Mouse (Mus musculus) limb, embryonic 11.5 days (tissue): ENCODE data around the gene Cblb. TPM values are rescaled to one million over a fixed set of nuclear protein-coding genes. Genes with fewer than 3 reads are reported as not detected.

Experiments used
- ATAC-seq: fragments of 200-750 bp; cut with Nextera tagmentation; 2 replicates; pipeline ENCODE4 v1.8.0; 2017; ENCODE audit warnings: low read depth; ENCODE audit not compliant: insufficient number of reproducible peaks, low FRiP score, low TSS enrichment
- DNase-seq: peaks from one replicate; pipeline ENCODE4 v3.0.0-alpha.2; 2015; ENCODE audit warnings: low spot score
- H3K27ac ChIP-seq: fragments of 300-500 bp; sonication (generic); replicated peaks from 2 replicates; pipeline ENCODE4 v1.5.1; 2014; ENCODE audit warnings: low read depth, mild to moderate bottlenecking, low read length
- H3K27me3 ChIP-seq: fragments of 300-500 bp; sonication (generic); 2 replicates; pipeline ENCODE4 v1.6.1; 2014; ENCODE audit warnings: mild to moderate bottlenecking, low read length, mixed read lengths; ENCODE audit not compliant: control insufficient read depth, insufficient read depth
- H3K36me3 ChIP-seq: fragments of 300-500 bp; sonication (generic); 2 replicates; pipeline ENCODE4 v1.6.1; 2014; ENCODE audit warnings: mild to moderate bottlenecking, low read length, moderate library complexity, mixed read lengths; ENCODE audit not compliant: control insufficient read depth, insufficient read depth
- H3K4me1 ChIP-seq: fragments of 300-500 bp; sonication (generic); 2 replicates; pipeline ENCODE4 v1.6.1; 2014; ENCODE audit warnings: low read length, mixed read lengths; ENCODE audit not compliant: control insufficient read depth, insufficient read depth
- H3K4me2 ChIP-seq: fragments of 300-500 bp; sonication (generic); 2 replicates; pipeline ENCODE4 v1.6.1; 2014; ENCODE audit warnings: low read depth, mild to moderate bottlenecking, moderate library complexity; ENCODE audit not compliant: severe bottlenecking
- H3K4me3 ChIP-seq: fragments of 300-500 bp; sonication (generic); 2 replicates; pipeline ENCODE4 v1.5.1; 2014; ENCODE audit warnings: low read depth, low read length
- H3K9ac ChIP-seq: fragments of 300-500 bp; sonication (generic); 2 replicates; pipeline ENCODE4 v1.6.1; 2014; ENCODE audit warnings: mild to moderate bottlenecking, low read length
- H3K9me3 ChIP-seq: fragments of 300-500 bp; sonication (generic); 2 replicates; pipeline ENCODE4 v1.6.1; 2016; ENCODE audit warnings: low read length; ENCODE audit not compliant: control insufficient read depth
- WGBS: fragments of 180-500 bp; shearing (Covaris S2); extraction: QIAGEN DNeasy Blood & Tissue Kit; methylation state at CpG from one replicate; pipeline ENCODE4 v1.1.7; 2014; 5-methylcytosine and 5-hydroxymethylcytosine counted together
- polyA plus RNA-seq: library from polyadenylated mRNA; unstranded; fragments of >200 nt; fragmentation: Nextera tagmentation; extraction: Ambion mirVana; gene quantifications from 2 replicates; pipeline ENCODE4 v1.2.1, GENCODE M21; 2014

Gene Cblb
- polyA plus RNA-seq, 1 experiment from 2014 or later, result 33.1 TPM

DNA sequence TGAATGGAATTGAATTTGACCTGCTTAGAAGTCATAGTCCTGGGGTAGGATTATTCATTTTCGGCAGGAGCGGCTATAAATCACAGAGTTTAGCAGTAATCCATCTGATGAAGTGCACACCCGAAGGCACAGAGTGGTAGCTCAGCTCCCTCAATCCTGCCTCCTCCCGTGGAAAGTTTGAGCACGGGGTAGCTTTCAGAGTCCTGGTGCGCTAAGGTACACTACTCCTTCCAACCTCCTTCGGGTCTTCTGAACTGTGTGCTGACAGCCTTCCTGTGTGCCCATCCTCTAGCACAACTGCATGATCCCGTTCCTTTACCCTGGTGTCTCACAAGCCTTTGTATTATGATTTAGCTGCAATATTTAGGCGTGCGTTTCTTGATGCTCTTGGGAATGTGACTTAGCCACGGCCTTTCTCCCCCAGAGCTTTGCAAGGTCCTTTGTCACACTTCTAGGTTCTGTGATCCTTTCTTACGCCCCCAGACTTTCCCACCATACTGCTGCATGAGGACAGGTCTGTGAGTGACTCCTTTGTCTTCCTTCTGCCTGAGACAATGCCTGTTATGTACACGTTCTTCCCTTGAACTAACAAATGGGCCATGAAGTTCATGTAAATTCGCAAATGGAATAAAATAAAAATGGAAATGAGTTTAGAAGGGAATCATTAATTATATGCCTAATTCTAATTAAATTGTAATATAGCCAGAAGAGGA, 11.8 kb downstream of the Cblb start:
- Histone ChIP-seq H3K4me3 (no peak overlapping the region), H3K36me3 (peaks cover 2% of the 10 kb centered on the region; the same call in 1 of the 2 replicates), H3K4me2 (no peak overlapping the region), H3K9ac (no peak overlapping the region), H3K27ac (no peak overlapping the region), H3K27me3 (no peaks in the 10 kb centered on the region), H3K4me1 (no peaks in the 10 kb centered on the region), H3K9me3 (no peaks in the 10 kb centered on the region)
- DNase-seq (no peak), ATAC-seq (no peak; the same call in 1 of the 2 replicates)
- 75% methylated on average over 14 of the region's 14 CpGs for WGBS

DNA sequence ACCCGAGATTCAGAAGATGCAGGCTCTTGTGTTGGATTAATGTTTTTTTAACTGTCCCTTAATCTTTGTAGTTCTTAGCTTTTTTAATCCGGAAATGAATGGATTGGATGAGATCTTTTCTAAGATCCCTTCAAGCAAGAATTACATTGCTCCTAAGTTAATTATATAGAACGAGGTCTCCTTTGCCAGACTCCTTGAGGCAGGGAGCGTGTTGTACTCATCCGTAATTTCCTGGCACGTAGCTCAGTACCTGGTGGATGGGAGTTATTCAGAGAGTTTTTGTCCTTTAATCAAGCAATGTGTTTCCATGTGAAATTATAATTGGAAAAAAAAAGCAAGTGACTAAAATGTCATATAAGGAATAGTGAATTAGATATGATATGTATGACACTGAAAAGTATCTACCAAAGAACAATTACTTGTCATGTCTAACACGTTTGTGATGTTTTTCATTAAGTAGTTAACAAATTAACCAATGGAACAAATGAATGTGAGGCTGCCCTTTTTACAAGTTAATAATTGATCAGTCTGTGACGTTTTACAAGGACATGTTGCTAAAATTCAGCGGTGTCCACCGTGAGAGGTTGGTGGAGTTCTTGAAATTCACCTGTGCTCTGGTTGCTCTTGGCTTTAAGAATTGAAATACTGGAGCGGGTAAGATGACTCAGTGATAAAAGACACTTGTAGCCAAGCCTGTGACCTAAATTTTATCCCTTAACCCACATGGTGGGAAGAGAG, 12.5 kb downstream of the Cblb start:
- ATAC-seq (no peak), DNase-seq (no peak)
- Histone ChIP-seq H3K9me3 (no peaks in the 10 kb centered on the region), H3K4me1 (no peaks in the 10 kb centered on the region), H3K4me3 (no peak overlapping the region), H3K9ac (no peak overlapping the region), H3K27ac (no peak overlapping the region), H3K4me2 (no peak overlapping the region), H3K36me3 (peaks cover 4% of the 10 kb centered on the region; the same call in 1 of the 2 replicates), H3K27me3 (no peaks in the 10 kb centered on the region)
- WGBS, result 82% methylated on average over 11 of the region's 11 CpGs

DNA sequence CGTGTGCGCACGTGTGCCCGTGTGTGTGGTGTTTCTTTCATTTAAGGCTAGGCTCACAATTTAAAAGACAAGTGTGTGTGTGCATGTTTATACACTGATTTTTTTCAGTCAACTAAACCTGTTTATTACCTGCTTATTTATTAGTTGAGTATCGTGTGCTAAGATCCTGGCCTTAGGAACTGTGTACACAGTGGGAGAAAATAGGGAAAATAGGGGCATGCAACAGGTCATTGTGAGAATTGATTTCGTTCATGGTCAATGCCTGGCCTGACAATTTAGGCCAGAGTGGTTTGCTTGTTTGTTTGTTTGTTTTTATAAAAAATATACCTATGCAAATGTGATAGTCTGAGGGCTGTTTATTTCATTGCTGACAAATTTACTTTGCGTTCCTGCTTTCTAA, 13.5 kb downstream of the Cblb start:
- no peaks in the 10 kb centered on the region for H3K27me3 ChIP-seq
- ATAC-seq (no peak), DNase-seq (no peak)
- H3K4me1 ChIP-seq, result no peaks in the 10 kb centered on the region
- H3K4me2 ChIP-seq, result no peak overlapping the region
- no peak overlapping the region for H3K4me3 ChIP-seq
- H3K36me3 ChIP-seq, result peaks cover 4% of the 10 kb centered on the region; the same call in 1 of the 2 replicates
- H3K9me3 ChIP-seq, result no peaks in the 10 kb centered on the region
- no peak overlapping the region for H3K27ac ChIP-seq
- 91% methylated on average over 7 of the region's 7 CpGs for WGBS
- H3K9ac ChIP-seq, result no peak overlapping the region

DNA sequence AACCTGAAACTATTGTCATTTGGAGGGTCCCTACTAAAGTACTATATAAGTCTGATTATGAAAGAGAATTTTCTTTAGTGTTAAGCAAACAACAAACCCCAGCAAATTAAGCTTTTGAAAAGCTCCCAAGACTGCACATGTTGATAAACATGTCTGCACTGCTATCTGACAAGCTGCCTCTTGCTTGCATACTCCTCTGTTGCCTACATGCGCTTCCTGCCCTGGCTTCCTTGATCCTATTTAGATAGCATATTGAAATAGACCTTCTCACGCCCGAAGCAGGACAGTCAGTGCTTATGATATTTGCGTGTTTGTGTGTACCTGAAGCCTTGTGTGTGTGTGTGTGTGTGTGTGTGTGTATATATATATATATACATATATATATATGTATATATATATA, 14.0 kb downstream of the Cblb start:
- ATAC-seq (no peak), DNase-seq (no peak)
- no peak overlapping the region for H3K9ac ChIP-seq
- H3K4me3 ChIP-seq, result no peak overlapping the region
- WGBS, result 93% methylated on average over 4 of the region's 4 CpGs
- no peaks in the 10 kb centered on the region for H3K4me1 ChIP-seq
- H3K27me3 ChIP-seq, result no peaks in the 10 kb centered on the region
- H3K27ac ChIP-seq, result no peak overlapping the region
- peaks cover 4% of the 10 kb centered on the region; the same call in 1 of the 2 replicates for H3K36me3 ChIP-seq
- H3K4me2 ChIP-seq, result no peak overlapping the region
- no peaks in the 10 kb centered on the region for H3K9me3 ChIP-seq

DNA sequence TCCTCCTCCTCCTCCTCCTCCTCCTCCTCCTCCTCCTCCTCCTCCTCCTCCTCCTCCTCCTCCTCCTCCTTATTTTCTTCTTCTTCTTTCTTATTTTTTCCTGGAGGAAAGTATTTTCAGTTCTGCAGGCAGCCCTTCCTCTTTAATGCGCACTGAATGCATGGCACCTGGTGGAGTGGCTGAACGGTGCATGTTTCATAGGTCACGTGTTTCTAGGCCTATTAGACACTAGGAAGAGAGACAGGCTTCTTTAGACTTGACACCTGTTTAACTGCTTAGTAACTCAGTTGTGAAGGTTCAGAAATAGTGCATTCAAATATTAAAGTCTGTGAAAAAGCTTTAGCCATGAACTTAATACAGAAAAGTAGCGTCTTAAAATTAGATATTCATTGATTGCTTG, 15.4 kb downstream of the Cblb start:
- Histone ChIP-seq H3K36me3 (peaks cover 4% of the 10 kb centered on the region; the same call in 1 of the 2 replicates), H3K4me1 (no peaks in the 10 kb centered on the region), H3K4me3 (no peak overlapping the region)

DNA sequence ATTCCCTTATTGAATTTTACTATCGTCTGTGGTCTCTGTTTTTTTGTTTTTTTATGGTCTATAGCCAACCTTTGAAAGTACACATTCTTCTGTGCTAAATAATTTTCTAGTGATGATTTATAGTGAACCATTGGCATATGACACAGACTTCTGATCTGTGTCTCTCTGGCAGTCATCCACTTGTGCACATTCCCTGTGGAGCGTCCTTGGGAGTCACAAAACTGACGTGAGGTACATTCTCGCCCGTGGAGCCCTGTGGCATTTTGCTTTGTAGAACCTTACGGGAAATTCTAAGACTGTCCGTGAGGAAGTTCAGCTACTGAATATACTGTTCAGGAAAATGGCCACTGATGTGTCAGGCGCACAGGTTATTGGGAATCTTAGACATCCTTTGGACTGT, 20.1 kb downstream of the Cblb start:
- H3K36me3 ChIP-seq, result peaks cover 4% of the 10 kb centered on the region; the same call in 1 of the 2 replicates

More for the DNA sequence above, 15.4 kb downstream of the Cblb start:
- Histone ChIP-seq H3K9ac (no peak overlapping the region), H3K4me2 (no peak overlapping the region), H3K27ac (no peak overlapping the region), H3K27me3 (no peaks in the 10 kb centered on the region), H3K9me3 (no peaks in the 10 kb centered on the region)
- WGBS, result 94% methylated on average over 4 of the region's 4 CpGs
- ATAC-seq (no peak), DNase-seq (no peak)

DNA sequence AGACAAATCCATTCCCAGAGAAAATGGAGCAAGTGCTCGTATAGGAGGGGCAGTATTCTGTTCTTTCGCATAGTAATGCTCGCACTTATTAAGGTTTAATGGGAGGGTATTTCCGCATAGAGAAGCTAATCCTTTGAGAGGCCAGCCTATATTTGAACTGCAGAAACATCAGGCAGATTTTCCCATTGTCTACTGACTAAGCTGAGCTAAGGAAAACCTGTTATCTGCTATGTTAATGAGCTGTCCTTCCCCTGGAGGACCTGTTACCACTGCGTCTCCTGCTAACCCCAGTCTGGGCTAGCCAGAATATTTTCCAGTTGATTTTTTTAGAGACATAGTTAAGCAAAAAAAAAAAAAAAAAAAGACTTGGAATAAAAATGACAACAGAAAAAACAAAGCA, 21.7 kb downstream of the Cblb start:
- H3K27me3 ChIP-seq, result no peaks in the 10 kb centered on the region
- no peaks in the 10 kb centered on the region for H3K9me3 ChIP-seq
- 79% methylated on average over 5 of the region's 5 CpGs for WGBS
- H3K4me3 ChIP-seq, result no peak overlapping the region
- no peak overlapping the region for H3K4me2 ChIP-seq
- no peak overlapping the region for H3K27ac ChIP-seq
- H3K4me1 ChIP-seq, result 0 out of 2 replicates have a peak, but pooled peaks cover 2% of the 10 kb centered on the region
- DNase-seq (no peak), ATAC-seq (no peak)
- H3K9ac ChIP-seq, result no peak overlapping the region
- peaks cover 4% of the 10 kb centered on the region; the same call in 1 of the 2 replicates for H3K36me3 ChIP-seq

More for the DNA sequence above, 20.1 kb downstream of the Cblb start:
- H3K4me3 ChIP-seq, result no peak overlapping the region
- H3K9ac ChIP-seq, result no peak overlapping the region
- ATAC-seq, result no peak
- H3K4me1 ChIP-seq, result 0 out of 2 replicates have a peak, but pooled peaks cover 2% of the 10 kb centered on the region
- H3K27me3 ChIP-seq, result no peaks in the 10 kb centered on the region
- H3K4me2 ChIP-seq, result no peak overlapping the region
- H3K9me3 ChIP-seq, result no peaks in the 10 kb centered on the region
- 96% methylated on average over 8 of the region's 8 CpGs for WGBS
- H3K27ac ChIP-seq, result no peak overlapping the region
- no peak for DNase-seq

DNA sequence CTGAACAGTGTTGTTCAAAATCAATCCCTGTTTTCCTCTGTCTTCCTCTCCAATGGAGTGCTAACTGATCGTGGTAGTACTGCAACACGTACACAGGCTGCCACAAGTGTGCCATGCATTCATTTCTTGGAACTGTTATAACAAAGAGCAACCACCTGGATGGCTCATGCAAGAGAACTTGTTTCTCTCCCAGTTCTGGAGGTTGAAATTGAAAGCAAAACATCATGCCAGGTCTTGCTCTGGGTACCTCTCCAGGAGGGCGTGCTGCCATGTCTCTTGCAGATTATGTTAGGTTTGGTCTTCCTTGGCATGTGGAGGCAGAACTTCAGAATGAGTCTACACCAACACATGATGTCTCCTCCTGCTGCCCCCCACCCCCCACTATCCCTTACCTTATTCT, 24.2 kb downstream of the Cblb start:
- Histone ChIP-seq H3K36me3 (no peaks in the 10 kb centered on the region; the same call in 1 of the 2 replicates), H3K9me3 (no peaks in the 10 kb centered on the region), H3K4me2 (no peak overlapping the region), H3K4me1 (peaks cover 11% of the 10 kb centered on the region), H3K4me3 (no peak overlapping the region), H3K27me3 (no peaks in the 10 kb centered on the region), H3K9ac (no peak overlapping the region), H3K27ac (no peak overlapping the region)
- WGBS, result 90% methylated on average over 3 of the region's 3 CpGs
- no peak for ATAC-seq
- DNase-seq, result no peak
